In genomic region chr2:67564851-67565479, GRCm38 (mm10) we compare ENCODE assay signal across 8 mouse cellular contexts. TPM values are rescaled to one million over a fixed set of nuclear protein-coding genes. Genes with fewer than 3 reads are reported as not detected.
A peak's percentile ranks its signal among the peaks of the same experiment; 100 is the strongest.
DNase-seq lines count a peak whose midpoint lies in the region; ATAC-seq and TF ChIP-seq lines count a peak whose summit lies in the region.

No protein-coding gene starts in this region.

- peak overlapping the region; percentile 96 for H3K27ac ChIP-seq in forebrain, embryonic 14.5 days (ENCODE audit: low read depth, low read length)

- H3K4me1 ChIP-seq in forebrain, embryonic 14.5 days (ENCODE audit: control insufficient read depth, insufficient read depth, low read length) = peaks cover 8% of the 10 kb centered on the region
- no peaks in the 10 kb centered on the region for H3K4me1 ChIP-seq in lung, adult 2 months (ENCODE audit: control insufficient read depth, insufficient read depth, low read length)

- no peaks in the 10 kb centered on the region for H3K9me3 ChIP-seq in forebrain, embryonic 14.5 days (replicated peaks; ENCODE audit: control insufficient read depth, low read length)

- ATAC-seq in forebrain, embryonic 14.5 days = peak; percentile 73

- WGBS in forebrain, embryonic 14.5 days = 2% methylated on average over 23 of the region's 23 CpGs
- 3% methylated on average over 23 of the region's 23 CpGs for WGBS in lung, adult 2 months

- H3K27me3 ChIP-seq in forebrain, embryonic 14.5 days (replicated peaks; ENCODE audit: control insufficient read depth, insufficient read depth, low read length) = no peaks in the 10 kb centered on the region

- peak overlapping the region; percentile 55 for H3K4me3 ChIP-seq in forebrain, embryonic 14.5 days (ENCODE audit: low read depth, low read length)
- H3K4me3 ChIP-seq in lung, adult 2 months (replicated peaks; ENCODE audit: extremely low read depth, low read depth, low read length) = peak overlapping the region; percentile 41

- peak overlapping the region; percentile 82 for H3K9ac ChIP-seq in forebrain, embryonic 14.5 days (ENCODE audit: low read length)

- no peak for TF ChIP-seq CTCF in lung, adult 2 months (IDR thresholded peaks at IDR 0.05; ENCODE audit: insufficient read depth, low read length)

- intact Hi-C loops in heart, postnatal 10 days (cut with DNase I) = loop anchor here (10.0 kb wide), 1 partner anchor 790 kb away; no protein-coding TSS in a partner anchor

- H3K36me3 ChIP-seq in forebrain, embryonic 14.5 days (ENCODE audit: control insufficient read depth, insufficient read depth, low read length) = no peaks in the 10 kb centered on the region

- TF ChIP-seq POLR2A in lung, adult 2 months (IDR thresholded peaks at IDR 0.05; ENCODE audit: borderline replicate concordance, extremely low read depth, low read depth, low read length) = no peak

- peak; percentile 7 for DNase-seq in thymus, postnatal 4 days
- no peak for DNase-seq in thymus, postnatal 10 days (ENCODE audit: low spot score in 2 of 2)
- no peak for DNase-seq in forebrain, embryonic 14.5 days (ENCODE audit: low spot score)
- DNase-seq in heart, postnatal 10 days = peak; percentile 47 to 52
- DNase-seq in layer of hippocampus, postnatal 10 days (ENCODE audit: low spot score in 2 of 2) = peak; percentile 61 to 72
- peak; percentile 2 for DNase-seq in lung, adult 2 months
- peak; percentile 67 for DNase-seq in right cerebral cortex, postnatal 14 days
- no peak for DNase-seq in Muller cell, postnatal 12 days (ENCODE audit: inconsistent ontology term)

- H3K4me2 ChIP-seq in forebrain, embryonic 14.5 days (ENCODE audit: low read length) = peak overlapping the region; percentile 98

RNA-seq across cellular contexts. Expression of gene B3galt1, which starts 0.7 kb away (rescaled TPM):
- 45.2 and 54.4 TPM in 2 replicates for polyA plus RNA-seq in forebrain, embryonic 14.5 days (2014; fragmentation: Nextera tagmentation; extraction: Ambion mirVana)
- 1 to 10 TPM; 4.4 to 5.2 TPM for total RNA-seq in heart, postnatal 10 days (2021)
- total RNA-seq in layer of hippocampus, postnatal 10 days (2021) = 100 to 1,000 TPM in 1 of 2 experiments, 10 to 100 TPM in 1; 87.4 to 106 TPM
- 0.28 and 0.36 TPM in 2 replicates for polyA plus RNA-seq in lung, adult 2 months (2012; rRNA removed)

Comparison
In these comparisons a context has a peak if more than half of its experiments do, and no peak if none do; other contexts are left out.
1. DNase-seq: peak in thymus, postnatal 4 days (single experiment), heart, postnatal 10 days (2 of 2), layer of hippocampus, postnatal 10 days (2 of 2), lung, adult 2 months (single experiment) and right cerebral cortex, postnatal 14 days (single experiment); none in thymus, postnatal 10 days (0 of 2), forebrain, embryonic 14.5 days (single experiment) and Muller cell, postnatal 12 days (single experiment).
2. RNA of gene B3galt1, which starts 0.7 kb away (total RNA-seq): 87.4 to 106 TPM in layer of hippocampus, postnatal 10 days; 4.4 to 5.2 TPM in heart, postnatal 10 days; every median in the first group is over 10 times any median in the second.